Mouse (Mus musculus) CH12.LX (cell line): ENCODE data around the gene Lrrc49. TPM values are rescaled to one million over a fixed set of nuclear protein-coding genes. Genes with fewer than 3 reads are reported as not detected.

Experiments
- DNase-seq: peaks from one replicate; pipeline ENCODE4 v3.0.0-alpha.2; 2013; ENCODE audit errors: extremely low read depth
- H3K27ac ChIP-seq: 2 replicates; pipeline ENCODE4 v1.5.1; 2012; ENCODE audit warnings: low read depth, mild to moderate bottlenecking, control low read depth, moderate library complexity; ENCODE audit not compliant: insufficient read depth
- H3K27me3 ChIP-seq: replicated peaks from 2 replicates; pipeline ENCODE3; 2012; ENCODE audit warnings: inconsistent platforms
- H3K36me3 ChIP-seq, 2 experiments: replicated peaks in 1 of 2; 2 replicates each; pipeline versions ENCODE3 to v1.6.1; 2012; ENCODE audit warnings: inconsistent platforms in 1 of 2, low read length in 1 of 2, mild to moderate bottlenecking in 1 of 2, mixed read lengths in 1 of 2, moderate library complexity in 1 of 2; ENCODE audit not compliant: control insufficient read depth in 1 of 2, insufficient read depth in 1 of 2
- H3K4me1 ChIP-seq, 2 experiments: 2 replicates each; pipeline ENCODE4 v1.6.1; 2012; ENCODE audit warnings: inconsistent platforms in 1 of 2, moderate library complexity in 1 of 2; ENCODE audit not compliant: insufficient read depth in 2 of 2, control insufficient read depth in 1 of 2
- H3K4me2 ChIP-seq: 2 replicates; pipeline ENCODE4 v1.6.1; 2012; ENCODE audit warnings: low read depth, mild to moderate bottlenecking, control low read depth; ENCODE audit not compliant: poor library complexity, insufficient read depth, severe bottlenecking
- H3K4me3 ChIP-seq, 3 experiments: fragments of 150-350 bp in 1 of 3; sonication (generic) in 1 of 3; replicated peaks in 1 of 3; 2 replicates each; pipeline versions ENCODE3 to v1.5.1; 2011 to 2012; ENCODE audit warnings: low read depth in 2 of 3, low read length in 2 of 3, mild to moderate bottlenecking in 2 of 3, moderate library complexity in 2 of 3, control low read depth in 1 of 3, improper control_type of control experiment in 1 of 3, inconsistent platforms in 1 of 3, mixed read lengths in 1 of 3; ENCODE audit not compliant: poor library complexity in 1 of 3
- H3K79me2 ChIP-seq: replicated peaks from 2 replicates; pipeline ENCODE4 v1.6.1; 2012; ENCODE audit warnings: mild to moderate bottlenecking, moderate library complexity; ENCODE audit not compliant: control insufficient read depth, poor library complexity, insufficient read depth, severe bottlenecking; ENCODE audit errors: extremely low read depth
- H3K9ac ChIP-seq: 2 replicates; pipeline ENCODE4 v1.6.1; 2012; ENCODE audit warnings: low read depth, mild to moderate bottlenecking, control low read depth, moderate library complexity; ENCODE audit not compliant: insufficient read depth
- H3K9me3 ChIP-seq: replicated peaks from 2 replicates; pipeline ENCODE3; 2012; ENCODE audit warnings: low read length, inconsistent platforms, mixed read lengths
- BHLHE40 ChIP-seq: IDR thresholded peaks from 2 replicates; pipeline ENCODE4 v1.6.1; 2011; ENCODE audit warnings: mild to moderate bottlenecking, low read depth, low read length, improper control_type of control experiment
- CHD1 ChIP-seq: IDR thresholded peaks from 2 replicates; pipeline ENCODE4 v1.6.1; 2012; ENCODE audit warnings: low read depth, low read length, improper control_type of control experiment, inconsistent platforms
- CTCF ChIP-seq, 2 experiments: IDR thresholded peaks in 1 of 2; conservative IDR thresholded peaks in 1 of 2; 2 replicates each; pipeline ENCODE4 v1.5.1; 2011 to 2012; ENCODE audit warnings: low read depth in 2 of 2, low read length in 2 of 2, improper control_type of control experiment in 1 of 2, inconsistent platforms in 1 of 2, mild to moderate bottlenecking in 1 of 2, moderate library complexity in 1 of 2
- E2F4 ChIP-seq: IDR thresholded peaks from 2 replicates; pipeline ENCODE4 v1.6.1; 2011; ENCODE audit warnings: low read depth, low read length, improper control_type of control experiment; ENCODE audit not compliant: insufficient replicate concordance
- EP300 ChIP-seq: IDR thresholded peaks from 2 replicates; pipeline ENCODE4 v1.6.1; 2011; ENCODE audit warnings: low read length, improper control_type of control experiment
- ETS1 ChIP-seq: conservative IDR thresholded peaks from 2 replicates; pipeline ENCODE4 v1.6.1; 2012; ENCODE audit warnings: low read depth, mild to moderate bottlenecking, inconsistent platforms, low read length, improper control_type of control experiment, moderate library complexity
- IRF4 ChIP-seq: IDR thresholded peaks from 2 replicates; pipeline ENCODE4 v1.6.1; 2014; ENCODE audit warnings: low read depth, mild to moderate bottlenecking, inconsistent platforms, low read length, improper control_type of control experiment
- JUN ChIP-seq: IDR thresholded peaks from 2 replicates; pipeline ENCODE4 v1.6.1; 2011; ENCODE audit warnings: low read depth, mild to moderate bottlenecking, low read length, improper control_type of control experiment, moderate library complexity; ENCODE audit not compliant: insufficient read depth
- JUND ChIP-seq: conservative IDR thresholded peaks from 2 replicates; pipeline ENCODE4 v1.6.1; 2011; ENCODE audit warnings: low read depth, low read length, improper control_type of control experiment
- KAT2A ChIP-seq: IDR thresholded peaks from 2 replicates; pipeline ENCODE4 v1.6.1; 2012; ENCODE audit warnings: low read length, improper control_type of control experiment, inconsistent platforms; ENCODE audit not compliant: insufficient replicate concordance
- MAFK ChIP-seq: IDR thresholded peaks from 2 replicates; pipeline ENCODE4 v1.6.1; 2011; ENCODE audit warnings: low read length, improper control_type of control experiment; ENCODE audit not compliant: insufficient replicate concordance
- MAX ChIP-seq: IDR thresholded peaks from 2 replicates; pipeline ENCODE4 v1.6.1; 2011; ENCODE audit warnings: low read length, improper control_type of control experiment
- MXI1 ChIP-seq: IDR thresholded peaks from 2 replicates; pipeline ENCODE4 v1.6.1; 2011; ENCODE audit warnings: mild to moderate bottlenecking, low read depth, low read length, improper control_type of control experiment
- NELFE ChIP-seq: IDR thresholded peaks from 2 replicates; pipeline ENCODE4 v1.6.1; 2011; ENCODE audit warnings: low read depth, low read length, improper control_type of control experiment
- NRF1 ChIP-seq: IDR thresholded peaks from 2 replicates; pipeline ENCODE4 v1.6.1; 2014; ENCODE audit warnings: low read depth, mild to moderate bottlenecking, inconsistent platforms, low read length, improper control_type of control experiment, moderate library complexity
- POLR2A ChIP-seq: IDR thresholded peaks from 2 replicates; pipeline ENCODE4 v1.6.1; 2011; ENCODE audit warnings: low read depth, mild to moderate bottlenecking, improper control_type of control experiment, low read length
- RAD21 ChIP-seq: IDR thresholded peaks from 2 replicates; pipeline ENCODE4 v1.6.1; 2011; ENCODE audit warnings: low read depth, mild to moderate bottlenecking, low read length, improper control_type of control experiment, moderate library complexity
- RCOR1 ChIP-seq: conservative IDR thresholded peaks from 2 replicates; pipeline ENCODE4 v1.6.1; 2012; ENCODE audit warnings: low read depth, mild to moderate bottlenecking, inconsistent platforms, low read length, improper control_type of control experiment
- SMC3 ChIP-seq: IDR thresholded peaks from 2 replicates; pipeline ENCODE4 v1.6.1; 2011; ENCODE audit warnings: low read depth, low read length, improper control_type of control experiment
- TCF12 ChIP-seq: IDR thresholded peaks from 2 replicates; pipeline ENCODE4 v1.6.1; 2014; ENCODE audit warnings: low read depth, mild to moderate bottlenecking, inconsistent platforms, low read length, improper control_type of control experiment
- UBTF ChIP-seq: IDR thresholded peaks from 2 replicates; pipeline ENCODE4 v1.6.1; 2012; ENCODE audit warnings: low read depth, mild to moderate bottlenecking, inconsistent platforms, low read length, improper control_type of control experiment, moderate library complexity
- USF1 ChIP-seq: IDR thresholded peaks from 2 replicates; pipeline ENCODE4 v1.6.1; 2014; ENCODE audit warnings: low read depth, mild to moderate bottlenecking, inconsistent platforms, low read length, improper control_type of control experiment
- USF2 ChIP-seq: conservative IDR thresholded peaks from 2 replicates; pipeline ENCODE4 v1.6.1; 2011; ENCODE audit warnings: low read depth, low read length, improper control_type of control experiment
- ZNF384 ChIP-seq: IDR thresholded peaks from 2 replicates; pipeline ENCODE4 v1.6.1; 2012; ENCODE audit warnings: low read depth, low read length, improper control_type of control experiment, inconsistent platforms
- dilution Hi-C: fragments of 300-500 bp; cut with MboI; formaldehyde crosslinking; loops from 2 replicates; pipeline ENCODE4 v1.14.3; 2020; ENCODE audit warnings: low sequenced_read_pairs; ENCODE audit not compliant: extremely low pct_unique_long_range_greater_than_20kb, extremely low pct_ligation_motif_present
- in situ Hi-C: fragments of 300-500 bp; cut with MboI; formaldehyde crosslinking; loops from 3 replicates; pipeline ENCODE4 v1.14.3; 2019; ENCODE audit warnings: low sequenced_read_pairs, low pct_ligation_motif_present, low pct_unique_long_range_greater_than_20kb, mixed read lengths
- polyA plus RNA-seq: library from polyadenylated mRNA; unstranded; fragments of >175 nt; gene quantifications from 2 replicates; pipeline ENCODE4 v1.2.1, GENCODE M21; 2012; ENCODE audit warnings: low read depth; ENCODE audit not compliant: insufficient read length
- total RNA-seq, 2 experiments: library from RNA; depleted of rRNA; stranded (reverse); fragments of 300-350 nt in 1 of 2; fragments of >200 nt in 1 of 2; gene quantifications; 2 replicates each; pipeline ENCODE4 v1.2.3; 2012 to 2014

The Lrrc49 gene
- total and polyA plus RNA-seq, 3 experiments = 3.1 to 6.6 (median 6.2) TPM

- DNase-seq = no peak
- Histone ChIP-seq H3K9ac (no peak overlapping the region), H3K27ac (no peak overlapping the region), H3K79me2 (no peaks in the 10 kb centered on the region), H3K4me2 (no peak overlapping the region), H3K4me3 (no peak overlapping the region), H3K36me3 (peaks cover 0 to 6% of the 10 kb centered on the region in 2 experiments), H3K27me3 (no peaks in the 10 kb centered on the region), H3K4me1 (no peaks in the 10 kb centered on the region), H3K9me3 (no peaks in the 10 kb centered on the region)
- no peak for TF ChIP-seq ZNF384
- no peak for TF ChIP-seq SMC3
- no peak for TF ChIP-seq NRF1
- TF ChIP-seq UBTF = no peak
- TF ChIP-seq TCF12 = no peak
- TF ChIP-seq NELFE = no peak
- no peak for TF ChIP-seq KAT2A
- TF ChIP-seq MAFK = no peak
- no peak for TF ChIP-seq USF1
- no peak for TF ChIP-seq MAX
- TF ChIP-seq POLR2A = no peak
- no peak for TF ChIP-seq ETS1
- no peak for TF ChIP-seq CHD1
- no peak for TF ChIP-seq JUND
- no peak for TF ChIP-seq USF2
- dilution Hi-C loops (no loop called here), in situ Hi-C loops (no loop called here)
Observed at GRCm38 (mm10) chr9:60608857-60609256, 79.1 kb downstream of the Lrrc49 start.

DNA sequence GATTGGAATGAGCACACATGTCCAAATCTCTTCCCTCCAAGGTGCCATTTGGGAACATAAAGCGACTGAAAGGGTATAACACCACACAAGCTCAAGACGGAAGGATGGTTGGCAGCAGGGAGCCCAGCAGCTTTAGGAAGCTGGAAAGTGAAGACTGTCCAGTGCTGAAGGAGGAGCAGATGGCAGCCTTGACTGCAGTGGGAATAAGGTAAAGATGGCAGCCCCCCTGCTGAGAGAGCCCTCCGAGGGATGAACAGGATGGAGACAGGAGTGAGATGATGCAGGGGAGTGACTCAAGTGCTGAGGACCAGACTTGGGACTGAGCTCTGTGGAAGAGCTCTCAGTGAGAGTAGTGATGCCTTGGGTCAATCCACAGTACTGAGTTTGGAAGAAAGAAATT is 79.9 kb downstream of the Lrrc49 start:
- no peak overlapping the region for H3K27ac ChIP-seq

More for the DNA sequence above, 79.9 kb downstream of the Lrrc49 start:
- no peak overlapping the region for H3K4me2 ChIP-seq
- H3K4me1 ChIP-seq = no peaks in the 10 kb centered on the region
- TF ChIP-seq EP300 (no peak), BHLHE40 (no peak), IRF4 (no peak), POLR2A (no peak), RAD21 (no peak), JUND (no peak), CTCF (conservative IDR thresholded peaks at IDR 0.05 in 1 of 2, IDR thresholded peaks at IDR 0.05 in 1 of 2; ENCODE audit: low read depth in 2 of 2, low read length in 2 of 2) (no peak), E2F4 (no peak), MXI1 (no peak), NRF1 (no peak), USF2 (no peak), RCOR1 (no peak), JUN (no peak), USF1 (no peak)
- DNase-seq = no peak
- no peak overlapping the region for H3K9ac ChIP-seq
- no peaks in the 10 kb centered on the region for H3K79me2 ChIP-seq
- no peak overlapping the region for H3K4me3 ChIP-seq
- in situ Hi-C loops = no loop called here
- dilution Hi-C loops = no loop called here
- no peaks in the 10 kb centered on the region for H3K9me3 ChIP-seq
- H3K27me3 ChIP-seq = no peaks in the 10 kb centered on the region
- H3K36me3 ChIP-seq = peaks cover 0 to 3% of the 10 kb centered on the region in 2 experiments
